Comparison of ENCODE assay signal across 8 mouse cellular contexts in genomic region chr9:72693081-72693696, GRCm38 (mm10). TPM values are rescaled to one million over a fixed set of nuclear protein-coding genes. Genes with fewer than 3 reads are reported as not detected.
DNase-seq lines count a peak whose midpoint lies in the region; ATAC-seq and TF ChIP-seq lines count a peak whose summit lies in the region.
"Had no signal": no experiment of that assay in that cellular context is flagged by ENCODE, and none has a peak within 500 bp of the region (broad histone marks: within the 10 kb centered on the region; RNA-seq: fewer than 3 reads in every experiment).

No protein-coding gene starts in this region.

- TF ChIP-seq CTCF in kidney, adult 2 months (conservative IDR thresholded peaks at IDR 0.05; ENCODE audit: insufficient read depth, insufficient read length, low read depth, low read length) = no peak

- H3K4me1 ChIP-seq in kidney, adult 2 months (ENCODE audit: control insufficient read depth, insufficient read depth, low read length) = peaks cover 19% of the 10 kb centered on the region; the same call in 1 of the 2 replicates

- DNase-seq in kidney, adult 2 months = peak; percentile 58
- no peak for DNase-seq in kidney, adult 11 months
- peak; percentile 66 for DNase-seq in NIH3T3 (ENCODE audit: low read depth)
- DNase-seq in brain, adult 2 months (ENCODE audit: low read depth, low spot score) = peak; percentile 76
- peak; percentile 30 for DNase-seq in kidney, postnatal 14 days
- no peak for DNase-seq in urinary bladder, postnatal 10 days (ENCODE audit: low spot score)

- no peaks in the 10 kb centered on the region for H3K27me3 ChIP-seq in kidney, adult 2 months (replicated peaks; ENCODE audit: control insufficient read depth, insufficient read depth, low read length)

- no peak overlapping the region for H3K4me3 ChIP-seq in kidney, adult 2 months (ENCODE audit: insufficient read depth, low read depth, low read length)

- no peak overlapping the region for H3K27ac ChIP-seq in kidney, adult 2 months (ENCODE audit: insufficient read depth, low read depth, low read length)
- H3K27ac ChIP-seq: macrophage had no signal

- TF ChIP-seq POLR2A in kidney, adult 2 months (IDR thresholded peaks at IDR 0.05; ENCODE audit: low read depth, low read length) = no peak

- ATAC-seq in megakaryocyte progenitor cell, adult 5-6 weeks (replicated peaks; ENCODE audit: poor library complexity) = no peak

- WGBS in kidney, adult 2 months = 35% methylated on average over 24 of the region's 24 CpGs

- H3K36me3 ChIP-seq in kidney, adult 2 months (ENCODE audit: control insufficient read depth, insufficient read depth, low read length) = no peaks in the 10 kb centered on the region; the same call in none of the 2 replicates

RNA-seq across cellular contexts. Expression of gene Nedd4, which starts 31.0 kb away (rescaled TPM):
- 104 and 118 TPM in 2 replicates for polyA plus RNA-seq in kidney, adult 2 months (2012; rRNA removed)
- 137 and 168 TPM in 2 replicates for total RNA-seq in megakaryocyte progenitor cell, adult 5-6 weeks (2015)
- 163 and 210 TPM in 2 replicates for total RNA-seq in megakaryocyte progenitor cell, adult 5-6 weeks (2017)

Comparison
In these comparisons a context has a peak if more than half of its experiments do, and no peak if none do; other contexts are left out.
1. DNase-seq: peak in kidney, adult 2 months (single experiment), NIH3T3 (single experiment), brain, adult 2 months (single experiment) and kidney, postnatal 14 days (single experiment); none in kidney, adult 11 months (single experiment) and urinary bladder, postnatal 10 days (single experiment).